Mouse (Mus musculus) mammary gland, adult 2 months (tissue): ENCODE data around the gene Apold1. TPM values are rescaled to one million over a fixed set of nuclear protein-coding genes. Genes with fewer than 3 reads are reported as not detected.

Experiments
- polyA plus RNA-seq: library from polyadenylated mRNA; depleted of rRNA; stranded (reverse); fragments of >200 nt; gene quantifications from 2 replicates; pipeline ENCODE4 v1.2.3, GENCODE M21; 2012; ENCODE audit warnings: low replicate concordance; rRNA removed

The Apold1 gene
- 1.4 and 2.0 TPM in 2 replicates for polyA plus RNA-seq

DNA sequence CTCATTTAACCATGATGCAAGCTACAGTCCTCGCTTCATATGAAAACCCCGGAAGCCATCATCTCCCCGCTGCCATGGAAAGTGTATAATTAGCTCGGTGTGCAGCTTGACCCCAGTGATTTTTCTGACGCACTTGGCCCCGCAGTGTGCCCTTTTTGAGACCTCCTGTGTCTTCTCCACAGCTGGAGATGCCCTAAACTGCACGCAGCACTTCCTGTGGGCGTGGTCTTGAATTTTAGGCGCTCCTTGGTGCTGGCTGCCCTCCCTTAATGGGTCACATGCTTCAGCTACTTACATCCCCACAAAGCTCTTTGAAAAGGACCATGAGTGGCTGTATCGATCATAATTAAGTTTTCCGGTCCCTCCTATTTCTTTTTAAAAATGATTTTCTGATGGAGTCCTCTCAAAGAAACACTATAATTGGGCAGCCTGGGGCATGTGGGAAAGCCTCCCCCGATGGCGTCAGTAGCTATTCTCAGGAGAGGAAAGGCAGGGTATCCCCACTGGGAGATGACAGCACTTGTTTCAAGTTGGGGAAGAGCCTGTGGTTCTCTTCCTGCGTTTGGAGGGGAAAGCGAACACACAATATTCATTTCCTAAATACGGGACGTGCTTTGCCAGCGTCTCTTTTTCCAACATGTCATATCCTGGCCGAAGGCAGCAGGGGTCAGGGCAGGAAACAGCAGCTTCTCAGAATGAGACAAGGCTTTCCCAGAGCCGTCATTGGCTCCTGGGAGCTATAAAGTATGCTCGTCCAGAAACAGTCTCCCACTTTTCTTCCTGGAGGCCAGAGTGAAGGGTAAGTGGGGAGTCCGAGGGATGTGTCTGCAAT, at the start of gene Apold1:
TSS of gene Apold1 (plus strand) at position 488 of the 832 bp plus-strand sequence.

DNA sequence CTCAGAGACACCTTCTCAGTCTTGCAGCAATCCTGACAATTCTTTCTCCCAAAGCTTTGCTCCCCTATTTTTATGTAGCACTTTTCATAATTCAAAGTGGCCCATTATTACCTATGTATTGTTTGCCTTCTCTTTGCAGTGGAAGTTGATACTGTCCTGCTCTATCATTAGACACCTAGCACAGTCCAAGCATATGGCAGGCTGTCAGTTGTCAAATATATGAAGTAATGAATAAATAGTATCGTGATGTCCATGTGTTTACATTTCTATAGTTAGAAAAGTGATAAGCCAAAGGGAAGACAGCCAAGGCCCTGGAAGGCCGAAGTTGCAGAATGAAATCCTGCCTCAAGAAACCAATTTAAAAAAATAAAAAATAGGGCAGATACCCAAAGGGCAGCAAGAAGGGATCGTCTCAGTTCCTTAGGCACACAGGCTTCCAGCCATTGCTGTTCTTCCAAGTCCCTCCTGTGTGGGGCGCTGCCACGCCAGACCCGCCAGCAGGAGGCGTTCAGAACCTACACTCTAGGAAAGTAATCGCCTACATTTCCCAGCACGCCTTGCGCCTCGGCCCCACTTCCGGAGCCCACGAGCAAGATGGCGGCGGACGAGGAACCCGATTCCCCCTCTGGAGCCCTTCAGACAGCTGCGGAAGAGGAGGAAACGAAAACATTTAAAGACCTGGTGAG, 29.7 kb downstream of the Apold1 start, which contains the start of gene Ddx47:
TSS of gene Ddx47 (plus strand) at position 565 of the 686 bp plus-strand sequence.

Other genes with a start within 250 kb of the Apold1 start
- 22.5 and 36.7 TPM in 2 replicates for gene Dusp16, start 189.1 kb upstream of the Apold1 start, polyA plus RNA-seq
- 9.2 and 19.1 TPM in 2 replicates for gene Crebl2, start 151.6 kb upstream of the Apold1 start, polyA plus RNA-seq
- 8.6 and 9.2 TPM in 2 replicates for gene Gpr19, start 83.1 kb upstream of the Apold1 start, polyA plus RNA-seq
- 14.5 and 33.4 TPM in 2 replicates for gene Cdkn1b, start 61.3 kb upstream of the Apold1 start, polyA plus RNA-seq
- 31.3 and 53.7 TPM in 2 replicates for gene Ddx47, start 29.9 kb downstream of the Apold1 start, polyA plus RNA-seq
- gene Gprc5a, start 83.9 kb downstream of the Apold1 start, polyA plus RNA-seq: 0.61 and 0.92 TPM in 2 replicates
- 0.42 and 0.45 TPM in 2 replicates for gene Gprc5d, start 136.6 kb downstream of the Apold1 start, polyA plus RNA-seq
- 9.1 and 10.0 TPM in 2 replicates for gene Fam234b, start 216.3 kb downstream of the Apold1 start, polyA plus RNA-seq
- 52.6 and 54.2 TPM in 2 replicates for gene Hebp1, start 216.3 kb downstream of the Apold1 start, polyA plus RNA-seq